Mouse (Mus musculus) testis, adult 10 weeks (tissue): Measurements from ENCODE around the gene Ang4. TPM values are rescaled to one million over a fixed set of nuclear protein-coding genes. Genes with fewer than 3 reads are reported as not detected.

Experiments
- polyA plus RNA-seq: library from polyadenylated mRNA; stranded (reverse); fragments of 350-450 nt; fragmentation: Illumina TruSeq; extraction: RNeasy Lipid Tissue Mini Kit (QIAGEN cat#74804); gene quantifications from one replicate; pipeline ENCODE4 v1.2.3, GENCODE M21; 2014; ENCODE audit warnings: low read depth, low replicate concordance

Gene Ang4
- 0.34 TPM for polyA plus RNA-seq

GRCm38 (mm10) chr14:51773490-51773889 is at the start of gene Ang4:
Gene Ang4, minus strand, starts transcription at chr14:51773590.

DNA sequence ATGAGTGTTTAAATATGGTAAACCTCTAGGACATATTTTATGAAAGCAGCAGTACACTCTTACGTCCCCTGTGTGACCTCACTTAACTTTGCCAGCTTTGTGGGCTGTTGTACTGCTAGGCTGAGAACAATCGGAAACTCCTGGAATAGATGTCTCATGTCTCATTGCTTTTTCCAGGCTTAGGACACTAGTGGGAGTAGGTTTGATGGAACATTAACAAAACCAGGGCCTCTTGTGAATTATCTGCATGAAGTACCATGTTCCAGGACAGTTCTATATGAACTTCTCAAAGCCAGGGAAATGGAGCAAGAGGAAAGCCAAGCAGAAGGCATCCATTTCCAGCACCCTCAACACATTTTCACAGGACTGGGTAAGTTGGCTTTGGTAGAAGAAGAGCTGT is 26.4 kb upstream of the Ang4 start, which contains the start of gene AY358078:
Gene AY358078 (plus strand): TSS at position 301 of the 400 bp plus-strand sequence.

GRCm38 (mm10) chr14:51717083-51717482 is 56.3 kb downstream of the Ang4 start, which contains the start of gene Gm5800:
Gene Gm5800, minus strand, starts transcription at chr14:51717183.

Other genes with a start within 250 kb of the Ang4 start
- 12.6 TPM for gene Gm5622, start 220.8 kb downstream of the Ang4 start, polyA plus RNA-seq
- gene Gm17175, start 199.5 kb downstream of the Ang4 start, polyA plus RNA-seq, result 1.7 TPM
- gene Gm17174, start 181.5 kb downstream of the Ang4 start, polyA plus RNA-seq, result 7.3 TPM
- gene Gm17078, start 162.3 kb downstream of the Ang4 start, polyA plus RNA-seq, result 0.90 TPM
- gene Gm4181, start 137.9 kb downstream of the Ang4 start, polyA plus RNA-seq, result 113 TPM
- gene Gm17079, start 78.1 kb downstream of the Ang4 start, polyA plus RNA-seq, result 4.2 TPM
- 207 TPM for gene Gm5800, start 56.4 kb downstream of the Ang4 start, polyA plus RNA-seq
- gene AY358078, start 26.5 kb upstream of the Ang4 start, polyA plus RNA-seq, result 6.6 TPM
- gene Ear6, start 80.1 kb upstream of the Ang4 start, polyA plus RNA-seq, result not detected
- gene Mettl17, start 111.3 kb upstream of the Ang4 start, polyA plus RNA-seq, result 2.7 TPM
- gene Slc39a2, start 119.3 kb upstream of the Ang4 start, polyA plus RNA-seq, result 0.08 TPM
- 30.5 TPM for gene Ndrg2, start 140.6 kb upstream of the Ang4 start, polyA plus RNA-seq
- gene Tppp2, start 144.8 kb upstream of the Ang4 start, polyA plus RNA-seq, result 324 TPM
- gene Rnase13, start 149.2 kb upstream of the Ang4 start, polyA plus RNA-seq, result not detected
- gene Arhgef40, start 211.1 kb upstream of the Ang4 start, polyA plus RNA-seq, result 1.4 TPM
- gene Tmem253, start 242.1 kb upstream of the Ang4 start, polyA plus RNA-seq, result not detected
- gene Zfp219, start 247.1 kb upstream of the Ang4 start, polyA plus RNA-seq, result 3.2 TPM